Mouse (Mus musculus) liver, embryonic 13.5 days (tissue): ENCODE data around the gene Ncstn. TPM values are rescaled to one million over a fixed set of nuclear protein-coding genes. Genes with fewer than 3 reads are reported as not detected.

Experiments
- ATAC-seq: fragments of 200-750 bp; cut with Nextera tagmentation; 2 replicates; pipeline ENCODE4 v1.8.0; 2017; ENCODE audit warnings: low read depth, mild to moderate bottlenecking, moderate number of reproducible peaks, moderate library complexity
- DNase-seq: peaks from one replicate; pipeline ENCODE4 v3.0.0; 2022
- H3K27ac ChIP-seq: fragments of 300-500 bp; sonication (generic); 2 replicates; pipeline ENCODE4 v1.5.1; 2015; ENCODE audit warnings: moderate library complexity, mild to moderate bottlenecking, inconsistent platforms
- H3K27me3 ChIP-seq: fragments of 300-500 bp; sonication (generic); 2 replicates; pipeline ENCODE4 v1.6.1; 2015; ENCODE audit warnings: mild to moderate bottlenecking, inconsistent platforms
- H3K36me3 ChIP-seq: fragments of 300-500 bp; sonication (generic); 2 replicates; pipeline ENCODE4 v1.6.1; 2015; ENCODE audit warnings: mild to moderate bottlenecking, inconsistent platforms
- H3K4me1 ChIP-seq: fragments of 300-500 bp; sonication (generic); replicated peaks from 2 replicates; pipeline ENCODE4 v1.6.1; 2015; ENCODE audit warnings: inconsistent platforms
- H3K4me2 ChIP-seq: fragments of 300-500 bp; sonication (generic); 2 replicates; pipeline ENCODE4 v1.6.1; 2015; ENCODE audit warnings: inconsistent platforms, mild to moderate bottlenecking, moderate library complexity
- H3K4me3 ChIP-seq: fragments of 300-500 bp; sonication (generic); replicated peaks from 2 replicates; pipeline ENCODE4 v1.5.1; 2015; ENCODE audit warnings: mild to moderate bottlenecking, inconsistent platforms
- H3K9ac ChIP-seq: fragments of 300-500 bp; sonication (generic); 2 replicates; pipeline ENCODE4 v1.6.1; 2015; ENCODE audit warnings: mild to moderate bottlenecking, inconsistent platforms
- H3K9me3 ChIP-seq: fragments of 300-500 bp; sonication (generic); replicated peaks from 2 replicates; pipeline ENCODE4 v1.6.1; 2016; ENCODE audit warnings: inconsistent platforms
- WGBS: fragments of 180-500 bp; shearing (Covaris S2); methylation state at CpG from one replicate; pipeline ENCODE4 v1.1.7; 2015; ENCODE audit not compliant: insufficient replicate concordance; 5-methylcytosine and 5-hydroxymethylcytosine counted together
- polyA plus RNA-seq: library from polyadenylated mRNA; unstranded; fragments of >200 nt; fragmentation: Nextera tagmentation; extraction: Ambion mirVana; gene quantifications from 2 replicates; pipeline ENCODE4 v1.2.1, GENCODE M21; 2015

The Ncstn gene
- polyA plus RNA-seq, 1 experiment from 2014 or later = 33.6 TPM

DNA sequence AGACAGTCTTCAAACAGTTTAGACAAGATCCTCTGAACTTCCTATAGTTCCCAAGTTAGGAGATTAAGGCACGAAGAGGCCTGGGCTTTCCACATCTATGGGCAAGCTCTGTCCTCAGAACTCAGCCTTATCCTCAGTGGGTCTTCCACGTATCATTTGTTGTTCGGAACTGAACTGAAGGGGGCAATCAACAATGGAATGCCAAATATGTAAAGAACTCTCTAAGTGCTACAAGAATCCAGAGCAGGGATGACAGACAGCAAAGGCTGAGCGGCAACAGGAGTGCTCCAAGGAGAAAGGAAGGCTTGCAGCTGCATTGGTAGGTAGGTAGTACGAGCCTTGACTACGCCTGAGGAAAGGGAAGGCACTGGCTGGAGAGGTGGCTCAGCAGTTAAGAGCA, 12.4 kb downstream of the Ncstn start:
- Histone ChIP-seq H3K4me1 (no peaks in the 10 kb centered on the region), H3K9me3 (no peaks in the 10 kb centered on the region), H3K4me3 (no peak overlapping the region), H3K27me3 (no peaks in the 10 kb centered on the region), H3K27ac (no peak overlapping the region), H3K4me2 (no peak overlapping the region), H3K36me3 (peaks cover 99% of the 10 kb centered on the region), H3K9ac (no peak overlapping the region)
- no peak for DNase-seq
- no peak for ATAC-seq
- 77% methylated on average over 6 of the region's 6 CpGs for WGBS

DNA sequence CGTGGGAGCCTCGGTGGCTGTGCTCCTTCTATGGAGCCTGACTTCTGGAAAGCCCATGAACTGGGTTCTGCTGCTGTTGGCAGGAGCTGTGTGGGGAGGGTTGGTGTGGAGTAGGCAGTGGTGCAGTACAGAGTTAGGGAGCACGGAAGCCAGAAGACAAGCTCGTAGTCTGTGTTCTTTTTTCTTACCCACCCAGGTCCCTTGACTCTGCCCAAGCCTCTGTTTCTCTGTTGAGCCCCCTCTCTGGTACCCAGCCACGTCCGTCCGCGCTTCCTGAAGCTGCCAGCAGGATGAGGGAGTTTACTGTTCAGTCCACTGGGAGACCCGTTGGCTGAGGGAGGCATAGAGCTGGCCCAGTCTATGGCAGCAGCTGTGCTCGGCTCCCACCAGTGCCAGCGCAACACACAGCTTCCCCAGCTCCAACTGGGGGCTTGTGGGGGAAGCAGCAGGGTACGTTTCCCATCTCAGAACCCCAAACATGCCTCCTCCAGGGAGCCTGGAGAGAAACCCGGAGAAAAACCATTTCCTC, 17.9 kb downstream of the Ncstn start:
- DNase-seq (no peak), ATAC-seq (no peak)
- Histone ChIP-seq H3K4me3 (no peak overlapping the region), H3K4me2 (no peak overlapping the region), H3K9me3 (no peaks in the 10 kb centered on the region), H3K9ac (no peak overlapping the region), H3K27me3 (no peaks in the 10 kb centered on the region), H3K36me3 (peaks cover 57% of the 10 kb centered on the region), H3K4me1 (no peaks in the 10 kb centered on the region), H3K27ac (no peak overlapping the region)
- 80% methylated on average over 13 of the region's 13 CpGs for WGBS

DNA sequence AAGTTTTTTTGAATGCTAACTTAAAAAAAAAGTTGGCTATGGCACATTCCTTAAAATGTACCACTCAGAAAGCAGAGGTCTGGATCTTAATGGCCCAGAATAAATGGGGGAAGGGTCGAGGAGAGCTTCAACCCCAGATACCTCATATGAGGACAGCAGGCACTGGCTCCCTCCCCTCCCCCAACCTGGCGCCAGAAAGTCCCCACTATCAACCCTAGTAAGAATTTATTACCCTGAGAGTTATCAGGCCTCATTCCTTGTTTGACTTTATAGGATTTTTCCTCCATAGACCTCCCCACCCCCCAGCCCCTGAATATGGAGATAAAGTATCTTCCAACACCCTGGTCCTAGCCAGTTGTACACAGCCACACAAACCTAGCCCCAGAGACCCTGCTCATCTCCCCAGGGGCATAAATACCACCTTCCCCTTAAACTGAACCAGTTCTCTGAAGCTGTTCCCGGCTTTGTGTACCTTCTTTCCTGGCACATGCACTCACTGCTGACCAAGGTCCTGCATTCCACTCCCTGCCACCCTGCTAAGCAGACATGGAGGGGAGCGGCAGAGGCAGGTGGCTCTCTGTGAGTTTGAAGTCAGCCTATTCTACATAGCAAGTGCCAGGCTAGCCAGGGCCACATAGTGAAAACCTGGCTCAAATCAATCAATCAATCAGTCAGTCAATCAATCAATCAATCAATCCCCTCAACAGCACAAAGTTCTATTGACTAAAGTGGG, 19.1 kb downstream of the Ncstn start:
- H3K9ac ChIP-seq = no peak overlapping the region
- ATAC-seq = no peak

DNA sequence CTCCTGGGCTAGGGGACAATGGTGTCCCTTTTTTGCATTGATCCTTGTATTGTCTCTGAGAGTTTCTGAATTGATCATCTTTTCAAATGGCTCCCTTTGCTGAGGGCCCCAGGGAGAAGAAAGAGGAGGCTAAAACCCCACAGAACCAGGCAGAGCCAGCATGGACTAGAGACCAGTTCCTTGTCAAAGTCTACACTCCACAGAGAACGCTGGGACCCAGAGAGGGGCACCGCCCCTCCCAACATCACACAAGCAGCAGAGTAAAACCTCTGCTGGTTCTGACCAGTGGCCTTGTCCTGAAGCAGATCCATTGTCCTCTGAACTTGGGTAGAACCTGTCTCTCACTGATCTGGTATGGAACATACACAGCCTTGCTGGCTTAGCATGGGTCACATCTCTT, 20.5 kb downstream of the Ncstn start:
- Histone ChIP-seq H3K4me3 (no peak overlapping the region), H3K9me3 (no peaks in the 10 kb centered on the region), H3K9ac (no peak overlapping the region), H3K27me3 (peaks cover 5% of the 10 kb centered on the region), H3K4me2 (no peak overlapping the region), H3K36me3 (peaks cover 31% of the 10 kb centered on the region), H3K27ac (no peak overlapping the region), H3K4me1 (no peaks in the 10 kb centered on the region)
- ATAC-seq (no peak), DNase-seq (no peak)
- WGBS = 73% methylated on average over 2 of the region's 2 CpGs

More for the DNA sequence above, 19.1 kb downstream of the Ncstn start:
- no peak for DNase-seq
- Histone ChIP-seq H3K4me2 (no peak overlapping the region), H3K4me1 (no peaks in the 10 kb centered on the region), H3K9me3 (no peaks in the 10 kb centered on the region), H3K27me3 (no peaks in the 10 kb centered on the region), H3K36me3 (peaks cover 44% of the 10 kb centered on the region), H3K27ac (no peak overlapping the region), H3K4me3 (no peak overlapping the region)
- whole genome bisulfite sequencing = 49% methylated on average over 4 of the region's 4 CpGs

DNA sequence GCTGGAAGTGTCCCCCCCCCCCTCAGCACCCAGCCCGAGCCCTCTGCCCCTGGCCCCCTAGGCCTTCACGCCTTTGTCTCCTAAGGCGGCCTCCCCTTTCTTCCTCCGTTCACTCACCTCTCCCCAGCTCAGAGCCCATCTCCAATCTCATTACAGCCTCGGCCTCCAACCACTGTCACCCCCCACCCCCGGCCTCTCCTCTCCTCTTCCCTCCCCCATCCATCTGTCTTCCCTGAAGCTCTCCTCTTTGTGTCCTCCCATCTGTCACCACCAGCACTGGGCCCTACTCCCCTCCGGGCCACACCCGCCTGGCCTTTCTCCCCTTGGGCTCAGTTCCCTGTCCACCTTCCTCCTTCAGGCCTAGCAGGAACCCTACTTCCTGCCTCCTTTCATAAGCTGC, 21.4 kb downstream of the Ncstn start:
- Histone ChIP-seq H3K4me3 (no peak overlapping the region), H3K9me3 (no peaks in the 10 kb centered on the region)
- no peak for ATAC-seq

DNA sequence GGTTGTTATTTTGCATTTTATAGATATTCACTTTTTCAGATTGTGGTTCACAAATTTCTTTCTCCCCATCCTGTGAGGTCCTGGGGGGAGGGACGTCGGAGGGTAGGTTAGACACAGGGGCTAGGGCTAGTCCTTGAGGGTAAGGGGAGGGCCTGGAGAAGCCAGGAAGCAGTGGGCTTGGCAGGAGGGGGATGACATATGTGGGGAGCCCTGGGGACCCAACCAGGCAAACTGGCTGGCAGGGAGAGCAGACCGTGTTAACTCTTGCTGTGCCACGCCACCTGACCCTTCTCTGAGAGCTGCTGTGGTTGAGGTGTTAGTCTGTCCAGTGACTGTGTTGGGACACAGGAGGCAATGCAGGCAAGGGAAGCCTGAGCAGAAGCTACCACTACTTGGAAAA, 21.9 kb downstream of the Ncstn start:
- no peak overlapping the region for H3K27ac ChIP-seq
- H3K27me3 ChIP-seq = peaks cover 19% of the 10 kb centered on the region
- no peaks in the 10 kb centered on the region for H3K4me1 ChIP-seq
- WGBS = 42% methylated on average over 4 of the region's 4 CpGs
- H3K9ac ChIP-seq = no peak overlapping the region
- no peak overlapping the region for H3K4me3 ChIP-seq
- H3K9me3 ChIP-seq = no peaks in the 10 kb centered on the region
- H3K36me3 ChIP-seq = peaks cover 16% of the 10 kb centered on the region
- DNase-seq = no peak
- no peak overlapping the region for H3K4me2 ChIP-seq
- ATAC-seq = no peak

More for the DNA sequence above, 21.4 kb downstream of the Ncstn start:
- no peak for DNase-seq
- H3K4me2 ChIP-seq = no peak overlapping the region
- no peaks in the 10 kb centered on the region for H3K4me1 ChIP-seq
- peaks cover 22% of the 10 kb centered on the region for H3K36me3 ChIP-seq
- H3K27me3 ChIP-seq = peaks cover 14% of the 10 kb centered on the region
- 53% methylated on average over 8 of the region's 8 CpGs for WGBS
- no peak overlapping the region for H3K9ac ChIP-seq
- H3K27ac ChIP-seq = no peak overlapping the region

DNA sequence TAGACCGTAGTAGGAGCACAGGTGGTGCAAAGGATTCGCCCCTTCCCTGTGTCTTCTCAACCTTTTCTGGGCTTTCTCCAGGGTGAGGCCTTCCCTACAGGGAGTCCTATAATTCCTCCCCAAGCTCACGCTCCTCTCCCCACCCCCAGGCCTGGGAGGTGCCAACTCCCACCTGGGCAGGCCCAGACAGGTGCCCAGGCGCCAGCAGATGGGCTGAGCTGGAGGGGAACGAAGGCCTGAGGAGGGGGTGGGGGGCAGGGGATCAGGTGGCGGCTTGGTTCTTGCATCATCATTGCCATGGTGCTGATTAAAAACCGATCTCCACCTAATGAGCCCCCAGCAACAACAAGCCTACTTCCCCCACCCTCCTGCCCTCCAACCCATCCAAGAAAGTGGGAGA, 23.7 kb downstream of the Ncstn start:
- H3K4me1 ChIP-seq = peaks cover 3% of the 10 kb centered on the region; the same call in 1 of the 2 replicates
- 45% methylated on average over 7 of the region's 7 CpGs for WGBS
- DNase-seq (no peak), ATAC-seq (no peak)
- no peak overlapping the region for H3K4me3 ChIP-seq
- H3K9ac ChIP-seq = no peak overlapping the region
- no peak overlapping the region for H3K4me2 ChIP-seq
- no peaks in the 10 kb centered on the region for H3K36me3 ChIP-seq
- peaks cover 37% of the 10 kb centered on the region for H3K27me3 ChIP-seq
- no peaks in the 10 kb centered on the region for H3K9me3 ChIP-seq
- H3K27ac ChIP-seq = no peak overlapping the region

DNA sequence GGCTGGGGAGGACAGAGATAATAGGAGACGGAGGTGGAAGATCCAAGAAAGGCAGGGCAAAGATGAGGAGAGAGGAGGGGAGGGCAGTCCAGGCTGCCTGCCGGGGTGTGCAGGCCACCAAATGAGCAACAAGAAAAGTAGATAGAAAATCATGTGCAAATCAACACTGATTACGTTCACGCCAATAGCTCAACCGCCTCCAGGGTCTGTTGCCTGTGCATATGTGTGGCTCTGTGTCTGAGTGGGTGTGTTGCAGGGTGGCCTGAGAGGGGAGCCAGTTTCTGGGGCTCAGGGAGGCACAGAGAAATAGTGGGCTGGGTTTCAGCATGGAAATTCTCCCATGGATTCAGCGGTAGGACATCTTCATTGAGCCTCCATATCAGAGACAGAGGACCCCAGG, 24.3 kb downstream of the Ncstn start:
- H3K36me3 ChIP-seq = no peaks in the 10 kb centered on the region
- no peak for ATAC-seq
- no peaks in the 10 kb centered on the region for H3K9me3 ChIP-seq
- no peak for DNase-seq
- peaks cover 43% of the 10 kb centered on the region for H3K27me3 ChIP-seq
- no peak overlapping the region for H3K9ac ChIP-seq
- peaks cover 7% of the 10 kb centered on the region; the same call in 1 of the 2 replicates for H3K4me1 ChIP-seq
- WGBS = 58% methylated on average over 6 of the region's 6 CpGs
- H3K4me2 ChIP-seq = no peak overlapping the region
- H3K27ac ChIP-seq = no peak overlapping the region
- no peak overlapping the region for H3K4me3 ChIP-seq

DNA sequence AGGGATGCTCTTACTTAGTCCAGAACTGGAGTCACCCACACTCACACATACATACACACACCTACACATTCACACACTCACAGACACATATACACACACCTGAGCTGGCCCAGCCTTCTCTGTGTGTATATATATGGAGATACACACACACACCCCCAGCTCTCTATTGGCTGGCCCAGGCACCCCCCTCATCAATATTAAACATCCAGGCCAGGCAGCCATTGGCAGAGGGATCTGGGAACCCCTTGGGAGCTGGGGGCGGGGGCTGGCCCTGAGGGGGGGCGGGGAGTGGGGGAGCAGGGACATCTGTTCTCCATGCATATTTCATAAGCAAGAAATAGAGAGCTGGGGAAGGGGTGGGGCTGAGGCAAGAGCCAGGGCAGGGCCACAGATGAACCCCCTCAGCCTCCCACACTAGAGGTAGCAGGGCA, 25.1 kb downstream of the Ncstn start, which contains the start of gene Nhlh1:
TSS of gene Nhlh1 (minus strand) at position 83 of the 431 bp plus-strand sequence.
- ATAC-seq = no peak
- H3K4me3 ChIP-seq = no peak within 1 kb of the TSS
- peaks cover 7% of the 10 kb centered on the region; the same call in 1 of the 2 replicates for H3K4me1 ChIP-seq
- no peaks in the 10 kb centered on the region for H3K9me3 ChIP-seq
- H3K4me2 ChIP-seq = no peak within 1 kb of the TSS
- peaks cover 51% of the 10 kb centered on the region for H3K27me3 ChIP-seq
- DNase-seq = no peak
- no peak within 1 kb of the TSS for H3K27ac ChIP-seq
- no peak within 1 kb of the TSS for H3K9ac ChIP-seq
- no peaks in the 10 kb centered on the region for H3K36me3 ChIP-seq
- WGBS = 42% methylated on average over 2 of the region's 2 CpGs

DNA sequence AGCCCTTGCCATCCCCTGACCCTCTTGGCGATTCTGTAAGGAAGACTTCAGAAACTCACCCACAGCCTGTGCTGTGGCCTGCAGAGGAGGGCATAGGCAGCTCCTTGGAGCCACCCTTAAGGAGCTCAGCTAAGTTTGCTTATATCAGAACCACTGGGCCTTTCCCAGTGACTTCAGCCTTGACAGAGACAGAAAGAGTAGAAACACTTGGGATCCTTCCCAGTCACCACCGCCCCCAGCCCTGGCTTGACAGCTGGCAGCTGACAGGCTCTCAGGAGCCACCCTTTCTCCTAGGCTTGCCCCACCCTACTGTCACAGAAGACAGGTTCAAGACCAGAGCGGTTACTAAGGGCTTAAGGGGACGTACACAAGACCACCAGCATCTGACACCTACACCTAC, 26.3 kb downstream of the Ncstn start:
- Histone ChIP-seq H3K9ac (no peak overlapping the region), H3K27ac (no peak overlapping the region), H3K9me3 (no peaks in the 10 kb centered on the region), H3K4me3 (no peak overlapping the region), H3K4me1 (peaks cover 7% of the 10 kb centered on the region; the same call in 1 of the 2 replicates), H3K4me2 (no peak overlapping the region), H3K36me3 (no peaks in the 10 kb centered on the region), H3K27me3 (peaks cover 61% of the 10 kb centered on the region)
- ATAC-seq (no peak), DNase-seq (no peak)
- 55% methylated on average over 4 of the region's 4 CpGs for WGBS

DNA sequence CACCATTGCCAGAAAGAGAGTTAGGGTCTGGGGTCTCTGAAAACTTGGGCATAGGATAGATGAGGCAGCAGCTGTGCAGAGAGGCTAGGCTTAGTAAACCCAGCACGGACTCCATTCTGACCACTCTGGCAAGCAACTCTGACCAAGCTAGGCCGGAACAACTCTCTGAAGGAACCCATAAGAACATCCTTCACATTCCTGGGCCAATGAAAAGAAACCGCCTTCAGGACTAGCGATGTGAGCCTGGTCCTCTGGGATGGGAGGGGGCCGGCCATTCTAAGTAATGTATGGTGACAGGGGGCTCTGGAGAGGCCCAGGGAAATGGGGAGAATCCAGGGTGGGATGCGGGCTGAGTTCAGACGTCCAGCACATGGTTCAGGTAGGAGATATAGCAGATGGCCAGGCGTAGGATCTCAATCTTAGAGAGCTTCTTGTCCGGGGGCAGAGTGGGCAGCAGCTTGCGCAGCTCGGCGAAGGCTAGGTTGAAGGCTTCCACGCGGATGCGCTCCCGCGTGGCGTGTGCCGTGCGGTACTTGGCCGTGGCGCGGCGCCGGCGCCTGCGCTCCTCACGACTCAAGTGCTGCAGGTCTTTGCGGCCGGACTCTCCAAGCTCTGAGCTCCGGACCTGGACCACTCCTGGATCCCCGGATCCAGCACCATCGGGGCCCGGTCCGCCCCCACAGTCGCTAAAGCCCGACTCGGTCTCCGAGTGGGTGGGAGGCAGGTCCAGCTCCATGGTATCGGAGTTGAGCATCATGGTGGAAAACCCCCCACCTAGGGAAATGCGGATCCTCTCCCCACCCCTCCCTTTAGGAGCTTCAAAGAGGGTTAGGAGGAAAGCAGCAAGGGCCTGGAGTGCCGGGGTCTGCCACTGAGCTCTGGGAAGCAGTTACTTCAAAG, 28.8 kb downstream of the Ncstn start:
- Histone ChIP-seq H3K36me3 (no peaks in the 10 kb centered on the region), H3K27me3 (peaks cover 65% of the 10 kb centered on the region), H3K4me2 (peak overlapping the region; percentile 38), H3K9ac (no peak overlapping the region), H3K9me3 (no peaks in the 10 kb centered on the region), H3K4me1 (peaks cover 7% of the 10 kb centered on the region; the same call in 1 of the 2 replicates), H3K4me3 (peak overlapping the region; percentile 22), H3K27ac (no peak overlapping the region)
- ATAC-seq (no peak), DNase-seq (no peak)
- 5% methylated on average over 42 of the region's 42 CpGs for WGBS
